Mouse (Mus musculus): ENCODE measurements around the gene Bms1.

Bms1 gene

DNA sequence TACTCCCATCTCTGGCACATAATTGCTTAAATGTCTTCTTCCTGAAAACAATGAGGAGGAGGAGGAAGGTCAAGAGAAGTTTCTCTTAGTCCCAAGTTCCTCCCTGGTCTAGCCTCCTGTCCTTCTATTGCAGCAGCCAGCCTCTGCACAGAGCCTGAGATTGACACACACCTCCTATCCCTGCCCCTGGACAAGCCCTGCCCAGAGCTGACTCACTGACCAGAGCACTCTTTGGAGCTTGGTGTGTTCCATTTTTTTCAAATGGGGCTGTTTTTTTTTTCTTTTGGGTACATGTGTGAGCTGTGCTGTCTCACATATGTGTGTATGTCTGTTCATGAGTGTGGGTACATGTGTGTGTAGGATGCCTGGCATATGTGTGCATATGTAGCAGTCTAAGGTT lies 53.5 kb downstream of the Bms1 start:
- DNase-seq, result no peak

DNA sequence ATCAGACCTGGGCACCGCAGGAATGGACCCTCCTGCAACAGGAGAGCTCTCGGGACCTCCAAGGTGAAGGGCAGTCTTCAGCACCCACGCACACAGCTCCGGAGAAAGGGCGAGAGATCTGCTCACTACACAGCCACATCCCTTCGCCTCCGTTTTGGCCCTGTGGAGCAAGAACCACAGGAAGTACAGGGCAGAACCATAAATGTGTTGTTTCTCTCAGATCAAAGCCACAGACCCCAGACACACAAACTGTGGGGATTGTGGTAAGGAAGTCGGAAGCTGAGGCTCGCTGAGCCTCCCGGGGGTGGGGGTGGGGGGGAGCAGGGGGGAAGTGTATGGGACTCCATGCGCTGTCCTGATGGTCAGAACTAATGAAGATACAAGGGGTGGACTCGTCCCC lies 68.9 kb downstream of the Bms1 start:
- DNase-seq, result no peak

DNA sequence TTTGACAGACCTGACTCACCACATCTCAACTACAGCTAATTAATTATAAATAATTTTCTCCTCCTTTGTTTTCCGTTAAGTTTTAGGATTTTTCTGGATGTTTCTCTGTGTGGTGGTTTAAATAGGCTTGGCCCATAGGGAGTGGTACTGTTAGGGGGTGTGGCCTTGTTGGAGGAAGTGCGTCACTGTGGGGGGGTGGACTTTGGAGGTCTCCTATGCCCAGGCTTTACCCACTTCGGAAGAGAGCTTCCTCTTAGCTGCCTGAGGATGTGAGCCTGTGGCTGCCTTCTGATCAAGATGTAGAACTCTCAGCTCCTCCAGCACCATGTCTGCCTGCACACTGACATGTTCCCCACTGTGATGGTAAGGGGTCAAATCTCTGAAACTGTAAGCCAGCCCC lies 71.1 kb downstream of the Bms1 start:
- DNase-seq, result no peak

DNA sequence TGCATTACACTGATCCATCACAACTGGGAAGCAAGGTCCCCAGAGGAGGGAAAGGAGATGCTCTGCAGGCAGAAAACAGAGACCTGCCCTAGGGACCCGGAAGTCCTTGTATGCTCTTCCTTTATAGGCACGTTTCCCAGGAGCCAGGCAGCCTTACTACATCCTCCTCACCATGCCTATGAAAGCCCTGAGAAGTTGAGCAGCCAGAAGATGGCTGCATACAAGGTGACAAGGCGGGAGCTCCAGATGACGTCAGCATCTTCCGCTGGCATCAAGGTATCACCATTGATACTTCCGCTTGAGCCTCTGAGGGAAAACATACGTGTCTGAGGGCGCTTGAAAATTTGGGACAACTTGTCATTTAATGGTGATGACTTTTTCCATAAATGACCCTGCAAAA lies 72.0 kb downstream of the Bms1 start:
- DNase-seq, result no peak

DNA sequence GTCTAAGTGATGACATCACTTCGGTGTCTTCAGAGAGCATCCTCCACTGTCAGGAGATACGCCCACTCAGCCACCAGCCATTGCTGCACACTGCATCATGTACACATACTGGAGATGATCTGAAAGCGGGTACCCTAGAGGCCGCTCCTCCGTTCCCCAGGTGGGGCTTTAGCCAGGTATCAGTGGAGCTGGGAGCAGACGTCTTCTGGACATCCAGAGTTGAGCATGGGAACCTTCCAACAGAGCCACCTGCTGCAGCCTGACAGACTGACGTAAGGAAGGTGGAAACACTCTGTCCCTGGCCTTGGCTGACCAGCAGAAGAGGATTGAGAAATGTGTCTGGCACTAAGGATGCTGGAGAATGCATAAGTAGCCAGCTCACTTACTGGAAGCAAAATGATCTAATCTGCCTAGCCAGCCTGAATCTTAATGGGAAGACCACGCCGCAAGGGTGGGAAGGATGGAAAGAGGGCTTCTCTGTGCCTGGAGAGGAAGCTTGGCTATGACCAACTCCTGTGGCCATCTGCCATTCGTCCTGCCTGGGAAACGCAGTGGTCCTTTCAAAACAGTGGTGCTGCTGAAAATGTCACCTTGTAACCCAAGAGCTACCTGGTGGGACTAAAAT lies 77.3 kb downstream of the Bms1 start:
- DNase-seq, result no peak

DNA sequence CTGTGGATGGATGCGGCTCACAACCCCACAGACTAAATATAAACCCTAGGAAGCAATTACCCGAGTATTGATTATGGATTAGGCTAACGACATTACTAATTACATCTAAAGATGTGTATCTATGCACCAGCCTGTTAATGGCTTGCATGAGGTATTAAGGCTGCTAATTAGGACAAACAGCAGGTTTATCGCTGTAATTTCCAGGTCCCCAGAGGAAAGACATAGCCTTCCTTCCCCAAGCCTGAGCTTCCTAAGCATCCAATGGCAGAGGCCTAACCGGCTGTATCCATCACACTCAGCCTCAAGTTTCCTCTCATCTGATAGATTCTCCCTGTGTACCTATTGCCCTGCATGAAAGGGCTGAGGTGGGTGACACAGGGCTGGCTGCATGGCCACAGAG lies 81.6 kb downstream of the Bms1 start:
- no peak for DNase-seq

DNA sequence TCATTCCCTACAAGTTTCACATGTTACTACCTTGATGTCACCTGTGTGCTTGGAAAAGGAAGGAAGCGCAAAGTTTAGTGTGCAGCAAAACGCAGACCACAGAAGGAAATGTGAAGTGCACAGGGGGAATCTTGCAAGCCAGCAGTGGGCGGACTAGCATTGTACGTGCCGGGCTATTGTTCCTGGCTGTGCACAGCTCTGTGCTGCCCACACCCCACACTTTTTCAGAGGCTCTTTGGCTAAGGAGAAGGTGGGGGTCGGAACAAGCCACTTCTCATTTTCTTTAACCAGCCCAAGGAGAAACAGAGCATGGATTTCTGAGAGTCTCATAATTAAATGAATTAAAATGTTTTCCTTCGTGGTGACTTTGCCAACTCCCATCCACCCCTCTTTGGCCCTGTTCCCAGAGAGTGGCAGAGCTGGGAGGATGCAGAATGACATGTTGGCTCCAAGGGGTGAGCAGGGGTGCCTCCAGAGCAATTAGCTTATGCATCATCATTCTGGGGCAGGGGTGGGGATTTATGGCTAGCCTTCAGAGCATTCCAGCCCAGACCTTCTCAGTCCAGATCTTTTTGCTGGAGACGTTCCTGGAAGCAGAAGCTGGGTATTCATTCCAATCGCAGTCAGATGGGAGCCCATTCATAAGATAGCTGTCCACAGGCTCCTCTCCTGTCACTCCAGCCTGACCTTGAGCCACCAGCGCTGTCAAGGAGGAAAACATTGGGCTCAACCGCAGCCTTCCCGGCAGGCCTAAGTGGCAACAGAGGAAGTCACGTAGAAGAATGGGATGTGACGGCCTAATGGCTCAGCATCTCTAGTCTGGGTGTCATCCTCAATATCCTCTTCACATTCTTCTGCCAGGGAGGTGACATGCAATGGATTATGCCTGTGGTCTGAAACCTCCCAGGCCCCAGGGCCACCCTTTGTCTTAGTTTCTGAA lies 82.5 kb downstream of the Bms1 start:
- DNase-seq, result no peak

DNA sequence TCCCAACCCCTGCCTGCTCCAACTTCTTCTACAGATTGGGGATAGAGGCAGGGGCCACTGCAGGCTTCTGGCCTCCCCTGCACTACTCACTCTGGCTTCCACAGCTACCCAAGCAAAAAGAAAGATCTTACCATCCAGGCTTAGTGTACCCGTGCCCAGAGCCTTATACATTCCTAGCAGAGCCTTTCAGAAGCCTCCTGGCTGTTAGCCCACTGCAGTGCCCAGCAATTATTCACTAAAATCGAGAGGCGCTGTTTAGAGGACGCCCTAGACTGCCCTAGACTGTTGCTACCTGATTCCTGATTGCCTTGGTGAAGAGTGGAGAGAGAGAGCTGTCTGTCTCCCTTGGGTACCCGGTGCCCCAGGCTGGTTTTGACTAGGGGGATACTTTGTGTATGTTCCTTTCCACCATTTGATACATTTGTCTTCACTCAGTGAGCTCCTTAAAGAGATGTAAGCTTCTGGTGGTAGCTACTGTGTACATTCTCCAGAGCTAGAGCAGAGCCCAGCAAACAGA lies 83.3 kb downstream of the Bms1 start:
- no peak for DNase-seq

DNA sequence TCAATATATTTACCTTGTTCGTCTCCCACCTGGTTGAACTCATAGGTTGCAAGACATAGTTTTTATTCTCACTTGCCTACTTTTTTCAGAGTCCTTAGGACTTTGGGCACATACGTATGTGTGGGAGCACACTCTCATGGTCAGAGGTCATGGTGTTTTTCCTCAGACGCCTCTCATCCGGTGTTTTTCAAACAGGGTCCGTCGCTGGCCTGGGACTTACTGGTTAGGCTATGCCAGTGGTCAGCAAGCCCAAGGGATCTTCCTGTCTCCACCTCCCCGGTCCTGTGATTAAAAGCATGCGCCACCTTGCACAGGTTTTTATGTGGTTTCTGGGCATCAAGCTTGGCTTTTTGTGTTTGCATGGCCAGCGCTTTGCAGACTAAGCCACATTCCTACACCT lies 85.4 kb downstream of the Bms1 start:
- no peak for DNase-seq

Measured in lung, postnatal 10 days (tissue).